Mouse (Mus musculus) midbrain, embryonic 10.5 days (tissue): ENCODE data around the gene Krtap4-1. TPM values are rescaled to one million over a fixed set of nuclear protein-coding genes. Genes with fewer than 3 reads are reported as not detected.

Experiments used
- DNase-seq: peaks from one replicate; pipeline ENCODE4 v3.0.0-alpha.2; 2017; ENCODE audit warnings: low spot score
- H3K27ac ChIP-seq: fragments of 300-500 bp; sonication (generic); replicated peaks from 2 replicates; pipeline ENCODE4 v1.5.1; 2016; ENCODE audit warnings: mild to moderate bottlenecking
- H3K27me3 ChIP-seq: fragments of 300-500 bp; sonication (generic); 2 replicates; pipeline ENCODE4 v1.6.1; 2016; ENCODE audit warnings: low read depth, mild to moderate bottlenecking; ENCODE audit not compliant: poor library complexity, severe bottlenecking
- H3K36me3 ChIP-seq: fragments of 300-500 bp; sonication (generic); 2 replicates; pipeline ENCODE4 v1.6.1; 2016; ENCODE audit warnings: mild to moderate bottlenecking, moderate library complexity
- H3K4me1 ChIP-seq: fragments of 300-500 bp; sonication (generic); 2 replicates; pipeline ENCODE4 v1.6.1; 2016
- H3K4me3 ChIP-seq: fragments of 300-500 bp; sonication (generic); 2 replicates; pipeline ENCODE4 v1.5.1; 2016; ENCODE audit warnings: mild to moderate bottlenecking, moderate library complexity
- H3K9me3 ChIP-seq: fragments of 300-500 bp; sonication (generic); replicated peaks from 2 replicates; pipeline ENCODE4 v1.6.1; 2016; ENCODE audit warnings: mild to moderate bottlenecking
- WGBS: fragments of 180-500 bp; shearing (Covaris S2); methylation state at CpG from one replicate; pipeline ENCODE4 v1.1.7; 2016; 5-methylcytosine and 5-hydroxymethylcytosine counted together
- polyA plus RNA-seq: library from polyadenylated mRNA; unstranded; fragments of >200 nt; fragmentation: Nextera tagmentation; extraction: Ambion mirVana; gene quantifications from 2 replicates; pipeline ENCODE4 v1.2.1, GENCODE M21; 2016

Gene Krtap4-1
- polyA plus RNA-seq, 1 experiment from 2014 or later = not detected

GRCm38 (mm10) chr11:99580636-99581035 lies 47.4 kb downstream of the Krtap4-1 start, which contains the start of gene Krtap1-5:
Krtap1-5 (minus strand) TSS chr11:99581016.
- no peaks in the 10 kb centered on the region for H3K9me3 ChIP-seq
- no peaks in the 10 kb centered on the region for H3K36me3 ChIP-seq
- no peaks in the 10 kb centered on the region for H3K4me1 ChIP-seq
- DNase-seq = no peak
- 83% methylated on average over 6 of the region's 6 CpGs for WGBS
- H3K27me3 ChIP-seq = no peaks in the 10 kb centered on the region
- H3K4me3 ChIP-seq = no peak within 1 kb of the TSS
- no peak within 1 kb of the TSS for H3K27ac ChIP-seq

Other genes starting within 250 kb of the Krtap4-1 start
- gene Krt10, start 238.9 kb downstream of the Krtap4-1 start, polyA plus RNA-seq = 24.0 and 27.6 TPM in 2 replicates
- not detected in 2 replicates for gene Krt12, start 206.0 kb downstream of the Krtap4-1 start, polyA plus RNA-seq
- gene Krt20, start 190.1 kb downstream of the Krtap4-1 start, polyA plus RNA-seq = 0.65 and 0.68 TPM in 2 replicates
- not detected in 2 replicates for gene Krt23, start 135.1 kb downstream of the Krtap4-1 start, polyA plus RNA-seq
- not detected in 2 replicates for gene Krt39, start 106.9 kb downstream of the Krtap4-1 start, polyA plus RNA-seq
- not detected in 2 replicates for gene Krt40, start 85.1 kb downstream of the Krtap4-1 start, polyA plus RNA-seq
- gene Krtap3-3, start 77.4 kb downstream of the Krtap4-1 start, polyA plus RNA-seq = not detected in 2 replicates
- gene Krtap3-2, start 71.4 kb downstream of the Krtap4-1 start, polyA plus RNA-seq = not detected in 2 replicates
- not detected in 2 replicates for gene Gm11939, start 68.8 kb downstream of the Krtap4-1 start, polyA plus RNA-seq
- gene Krtap3-1, start 61.6 kb downstream of the Krtap4-1 start, polyA plus RNA-seq = not detected in 2 replicates
- not detected in 2 replicates for gene Krtap1-5, start 47.2 kb downstream of the Krtap4-1 start, polyA plus RNA-seq
- not detected in 2 replicates for gene Krtap1-4, start 44.6 kb downstream of the Krtap4-1 start, polyA plus RNA-seq
- not detected in 2 replicates for gene Krtap1-3, start 36.9 kb downstream of the Krtap4-1 start, polyA plus RNA-seq
- not detected in 2 replicates for gene Krtap9-3, start 30.1 kb downstream of the Krtap4-1 start, polyA plus RNA-seq
- gene Gm11938, start 24.9 kb downstream of the Krtap4-1 start, polyA plus RNA-seq = not detected in 2 replicates
- not detected in 2 replicates for gene Gm11937, start 18.0 kb downstream of the Krtap4-1 start, polyA plus RNA-seq
- gene Krtap2-4, start 13.4 kb downstream of the Krtap4-1 start, polyA plus RNA-seq = not detected in 2 replicates
- not detected in 2 replicates for gene Gm11562, start 7.8 kb downstream of the Krtap4-1 start, polyA plus RNA-seq
- not detected in 2 replicates for gene Krtap4-2, start 6.8 kb upstream of the Krtap4-1 start, polyA plus RNA-seq
- not detected in 2 replicates for gene Krtap4-7, start 15.9 kb upstream of the Krtap4-1 start, polyA plus RNA-seq
- gene Gm11555, start 22.0 kb upstream of the Krtap4-1 start, polyA plus RNA-seq = not detected in 2 replicates
- gene Gm11563, start 30.7 kb upstream of the Krtap4-1 start, polyA plus RNA-seq = not detected in 2 replicates
- gene Krtap4-6, start 37.7 kb upstream of the Krtap4-1 start, polyA plus RNA-seq = not detected in 2 replicates
- not detected in 2 replicates for gene Gm14190, start 62.5 kb upstream of the Krtap4-1 start, polyA plus RNA-seq
- gene Gm14180, start 106.1 kb upstream of the Krtap4-1 start, polyA plus RNA-seq = not detected in 2 replicates
- not detected in 2 replicates for gene Gm11595, start 144.7 kb upstream of the Krtap4-1 start, polyA plus RNA-seq
- not detected in 2 replicates for gene Krtap4-8, start 152.5 kb upstream of the Krtap4-1 start, polyA plus RNA-seq
- not detected in 2 replicates for gene Krtap4-9, start 157.0 kb upstream of the Krtap4-1 start, polyA plus RNA-seq
- gene Gm11596, start 165.2 kb upstream of the Krtap4-1 start, polyA plus RNA-seq = not detected in 2 replicates
- gene Gm11569, start 170.7 kb upstream of the Krtap4-1 start, polyA plus RNA-seq = not detected in 2 replicates
- not detected in 2 replicates for gene Gm11554, start 176.2 kb upstream of the Krtap4-1 start, polyA plus RNA-seq
- not detected in 2 replicates for gene Krtap4-13, start 181.7 kb upstream of the Krtap4-1 start, polyA plus RNA-seq
- gene Gm11564, start 187.4 kb upstream of the Krtap4-1 start, polyA plus RNA-seq = not detected in 2 replicates
- gene 2300003K06Rik, start 209.8 kb upstream of the Krtap4-1 start, polyA plus RNA-seq = not detected in 2 replicates
- gene Krtap4-16, start 223.4 kb upstream of the Krtap4-1 start, polyA plus RNA-seq = not detected in 2 replicates
- gene Gm11568, start 229.7 kb upstream of the Krtap4-1 start, polyA plus RNA-seq = not detected in 2 replicates
- not detected in 2 replicates for gene Gm11559, start 236.2 kb upstream of the Krtap4-1 start, polyA plus RNA-seq
- not detected in 2 replicates for gene Krtap9-1, start 245.2 kb upstream of the Krtap4-1 start, polyA plus RNA-seq